Mouse (Mus musculus) G1E (cell line): ENCODE data around the gene B4galt7. TPM values are rescaled to one million over a fixed set of nuclear protein-coding genes. Genes with fewer than 3 reads are reported as not detected.
"Not testable (repeated sequence)": the region's sequence is repeated elsewhere in the genome, so short reads cannot be mapped to it uniquely, and the experiment has no call there.

Source experiments
- ATAC-seq: 2 replicates; pipeline ENCODE4 v1.8.0; 2016; ENCODE audit warnings: mild to moderate bottlenecking; ENCODE audit not compliant: insufficient number of reproducible peaks, poor library complexity, low FRiP score, severe bottlenecking; ENCODE audit errors: extremely low read depth
- DNase-seq: peaks from one replicate; pipeline ENCODE4 v3.0.0; 2012; ENCODE audit warnings: low spot score
- H3K27me3 ChIP-seq: 2 replicates; pipeline ENCODE4 v1.6.1; 2012; ENCODE audit warnings: mild to moderate bottlenecking, low read length, inconsistent platforms; ENCODE audit not compliant: insufficient read depth
- H3K36me3 ChIP-seq: replicated peaks from 2 replicates; pipeline ENCODE3; 2012; ENCODE audit warnings: mild to moderate bottlenecking, inconsistent platforms
- H3K4me1 ChIP-seq: 2 replicates; pipeline ENCODE4 v1.6.1; 2012; ENCODE audit warnings: low read depth, low read length, inconsistent platforms, mixed read lengths; ENCODE audit not compliant: insufficient read depth
- H3K4me3 ChIP-seq: 2 replicates; pipeline ENCODE4 v1.5.1; 2012; ENCODE audit warnings: low read depth, mild to moderate bottlenecking, inconsistent platforms, low read length, moderate library complexity, mixed read lengths
- H3K9me3 ChIP-seq: replicated peaks from 2 replicates; pipeline ENCODE4 v1.6.1; 2012; ENCODE audit warnings: inconsistent platforms
- CTCF ChIP-seq: IDR thresholded peaks from 2 replicates; pipeline ENCODE4 v1.5.1; 2012; ENCODE audit warnings: low read depth, low read length, inconsistent platforms, mixed read lengths
- GATA1 ChIP-seq: IDR thresholded peaks from 2 replicates; pipeline ENCODE4 v1.6.1; 2012; ENCODE audit warnings: borderline replicate concordance, low read length, inconsistent platforms, mixed read lengths
- GATA2 ChIP-seq: IDR thresholded peaks from 2 replicates; pipeline ENCODE4 v1.6.1; 2012; ENCODE audit warnings: low read depth, low read length, inconsistent platforms, borderline replicate concordance
- POLR2AphosphoS5 ChIP-seq: IDR thresholded peaks from 2 replicates; pipeline ENCODE4 v1.6.1; 2012; ENCODE audit warnings: low read depth, low read length, inconsistent platforms; ENCODE audit not compliant: insufficient replicate concordance
- TAL1 ChIP-seq: conservative IDR thresholded peaks from 2 replicates; pipeline ENCODE4 v1.6.1; 2012; ENCODE audit warnings: low read depth, low read length, inconsistent platforms, mixed read lengths
- polyA plus RNA-seq: library from polyadenylated mRNA; stranded (reverse); fragments of >175 nt; gene quantifications from 2 replicates; pipeline ENCODE4 v1.2.3, GENCODE M21; 2012
- total RNA-seq, 2 experiments: library from RNA; stranded (forward) in 1 of 2; stranded (reverse) in 1 of 2; fragments of 200-1000 nt in 1 of 2; fragments of >200 nt in 1 of 2; fragmentation: Nextera tagmentation in 1 of 2; gene quantifications; 2 replicates each; pipeline ENCODE4 v1.2.3; 2014 to 2017

Gene B4galt7
- total and polyA plus RNA-seq, 3 experiments: 7.4 to 17.6 (median 15.4) TPM

DNA sequence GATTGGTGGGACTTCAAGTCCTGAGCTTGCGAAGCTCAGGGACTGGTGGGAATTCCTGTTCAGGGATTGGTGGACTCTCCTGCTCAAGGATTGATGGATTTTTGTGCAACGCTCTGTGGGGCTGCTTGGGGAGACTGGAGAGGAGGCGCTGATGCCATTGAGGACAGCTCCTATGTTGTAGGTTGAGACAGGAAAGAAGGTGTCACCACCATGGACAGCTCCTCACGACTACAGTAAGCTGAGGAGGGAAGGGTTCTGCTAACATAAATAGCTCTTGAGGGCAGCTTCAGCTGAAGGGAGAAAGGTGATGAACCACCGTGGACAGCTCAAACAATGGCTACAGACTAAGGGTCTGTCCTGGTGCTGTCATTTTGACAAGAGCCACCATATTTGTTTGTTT is 23.8 kb upstream of the B4galt7 start:
- TF ChIP-seq POLR2AphosphoS5: no peak
- no peak for TF ChIP-seq GATA1
- no peak for TF ChIP-seq TAL1
- no peak for TF ChIP-seq GATA2
- no peak for TF ChIP-seq CTCF
- DNase-seq (no peak), ATAC-seq (no peak)

DNA sequence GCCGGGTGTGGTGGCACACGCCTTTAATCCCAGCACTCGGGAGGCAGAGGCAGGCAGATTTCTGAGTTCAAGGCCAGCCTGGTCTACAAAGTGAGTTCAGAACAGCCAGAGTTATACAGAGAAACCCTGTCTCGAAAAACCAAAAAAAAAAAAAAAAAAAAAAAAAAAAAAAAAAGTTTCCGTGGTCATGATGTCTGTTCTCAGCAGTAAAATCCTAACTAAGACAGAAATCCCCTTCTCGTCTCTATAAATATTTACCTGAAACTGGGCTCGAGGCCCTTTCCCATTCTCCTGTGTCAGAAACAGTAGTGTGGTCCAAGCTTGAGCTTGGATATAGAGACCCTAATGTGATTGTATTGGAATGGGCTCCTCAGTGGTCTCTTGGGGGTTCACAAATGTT is 22.8 kb upstream of the B4galt7 start:
- H3K27me3 ChIP-seq, H3K4me3 ChIP-seq: not testable (repeated sequence)

More for the DNA sequence above, 23.8 kb upstream of the B4galt7 start:
- Histone ChIP-seq H3K4me3 (no peak overlapping the region), H3K9me3 (peaks cover 6% of the 10 kb centered on the region), H3K4me1 (peaks cover 7% of the 10 kb centered on the region), H3K27me3 (no peaks in the 10 kb centered on the region), H3K36me3 (no peaks in the 10 kb centered on the region)

DNA sequence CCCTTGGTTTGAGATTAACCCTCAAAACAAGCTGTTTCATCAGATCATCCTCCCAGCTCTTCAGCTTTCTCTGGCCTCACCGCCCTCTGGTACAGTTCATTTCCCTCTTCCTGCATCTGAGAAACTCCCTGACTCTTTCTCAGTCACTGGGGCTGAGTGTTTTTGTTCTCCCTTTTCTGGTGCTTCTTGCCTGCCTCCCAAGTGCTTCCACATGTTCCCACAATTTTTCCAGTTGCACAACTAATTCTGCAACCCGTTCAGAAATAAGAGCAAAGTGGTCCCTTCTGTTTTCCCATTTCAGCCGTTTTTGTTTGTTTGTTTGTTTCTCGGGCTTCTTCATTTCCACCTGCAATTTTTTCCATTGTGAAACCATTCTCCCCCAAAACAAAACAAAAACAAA is 21.6 kb upstream of the B4galt7 start:
- Histone ChIP-seq H3K27me3 (peaks cover 4% of the 10 kb centered on the region), H3K4me3 (no peak overlapping the region), H3K36me3 (no peaks in the 10 kb centered on the region), H3K9me3 (peaks cover 6% of the 10 kb centered on the region), H3K4me1 (peaks cover 5% of the 10 kb centered on the region; the same call in 1 of the 2 replicates)
- no peak for TF ChIP-seq GATA1
- no peak for TF ChIP-seq GATA2
- no peak for TF ChIP-seq POLR2AphosphoS5
- TF ChIP-seq TAL1: no peak
- TF ChIP-seq CTCF: no peak
- no peak for DNase-seq
- ATAC-seq: no peak

More for the DNA sequence above, 22.8 kb upstream of the B4galt7 start:
- DNase-seq, ATAC-seq, H3K4me1 ChIP-seq, H3K9me3 ChIP-seq, H3K36me3 ChIP-seq: not testable (repeated sequence)

DNA sequence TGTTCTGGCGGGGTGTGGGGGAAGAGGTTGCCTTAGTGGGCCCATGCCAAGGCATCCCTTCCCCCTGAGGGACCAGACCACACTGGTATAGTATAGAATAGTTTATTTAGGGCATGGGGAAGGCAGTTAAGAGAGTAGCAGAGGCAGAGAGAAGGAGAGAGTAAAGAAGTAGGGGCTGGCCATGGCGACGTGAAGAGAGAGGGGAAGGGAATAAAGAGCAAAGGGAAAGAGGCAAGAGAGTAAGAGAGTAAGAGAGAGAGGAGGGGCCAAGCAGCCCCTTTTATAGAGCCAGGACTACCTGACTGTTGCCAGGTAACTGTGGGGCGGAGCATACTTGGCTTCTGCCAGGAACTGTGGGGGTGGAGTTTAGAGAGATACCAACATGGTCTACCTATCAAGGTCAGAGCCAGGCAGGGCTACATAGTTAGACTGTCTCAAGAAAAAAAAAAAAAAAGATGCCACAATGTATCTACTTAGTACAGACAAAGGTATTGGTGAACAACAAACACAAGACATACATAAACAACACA is 7.7 kb upstream of the B4galt7 start:
- H3K36me3 ChIP-seq: peaks cover 29% of the 10 kb centered on the region
- H3K4me1 ChIP-seq: peaks cover 27% of the 10 kb centered on the region
- no peak overlapping the region for H3K4me3 ChIP-seq
- H3K27me3 ChIP-seq: peaks cover 4% of the 10 kb centered on the region
- TF ChIP-seq POLR2AphosphoS5 (no peak), CTCF (no peak), TAL1 (no peak), GATA2 (no peak), GATA1 (no peak)
- H3K9me3 ChIP-seq: peaks cover 6% of the 10 kb centered on the region
- no peak for ATAC-seq
- DNase-seq: no peak

DNA sequence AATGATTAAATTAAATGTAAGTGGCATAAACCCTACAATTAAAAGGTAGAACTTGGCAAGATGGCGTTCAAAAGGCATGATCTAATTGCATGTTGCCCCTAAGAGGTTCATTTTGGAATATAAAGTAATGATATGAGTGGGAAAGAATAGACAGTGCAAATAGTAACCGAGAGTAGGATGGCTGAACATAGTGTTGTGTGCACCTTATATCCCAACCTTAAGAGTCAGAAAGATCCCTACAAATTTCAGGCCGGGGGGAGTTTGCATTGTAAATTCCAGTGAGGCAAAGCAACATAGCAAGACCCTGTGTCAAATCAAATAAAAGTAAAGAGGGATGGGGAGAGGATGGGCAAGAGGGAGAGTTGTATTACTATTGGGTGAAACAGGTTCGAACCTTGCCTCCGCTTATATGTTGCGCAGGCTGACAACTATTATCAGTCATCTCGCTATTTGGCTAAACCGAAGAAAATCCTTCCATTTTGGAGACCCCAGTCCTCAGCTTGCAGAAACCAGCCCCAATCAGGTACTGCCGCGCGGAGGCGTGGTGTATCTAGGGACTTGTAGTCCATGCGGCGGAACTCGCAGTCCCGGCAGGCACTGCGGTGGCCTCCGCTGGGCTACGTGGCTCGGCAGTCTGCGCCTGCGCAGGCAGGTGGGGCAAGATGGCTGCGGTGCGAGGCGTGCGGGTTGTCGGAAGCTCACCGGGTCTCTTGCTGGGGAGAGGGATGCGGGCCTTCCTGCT is 7.0 kb upstream of the B4galt7 start:
- Histone ChIP-seq H3K27me3 (peaks cover 4% of the 10 kb centered on the region), H3K9me3 (peaks cover 6% of the 10 kb centered on the region), H3K4me3 (peak overlapping the region; percentile 93), H3K4me1 (peaks cover 30% of the 10 kb centered on the region), H3K36me3 (peaks cover 34% of the 10 kb centered on the region)
- TF ChIP-seq CTCF: no peak
- no peak for TF ChIP-seq POLR2AphosphoS5
- no peak for TF ChIP-seq GATA2
- TF ChIP-seq GATA1: no peak
- TF ChIP-seq TAL1: no peak
- DNase-seq: peak; percentile 93
- ATAC-seq: peak; percentile 96

DNA sequence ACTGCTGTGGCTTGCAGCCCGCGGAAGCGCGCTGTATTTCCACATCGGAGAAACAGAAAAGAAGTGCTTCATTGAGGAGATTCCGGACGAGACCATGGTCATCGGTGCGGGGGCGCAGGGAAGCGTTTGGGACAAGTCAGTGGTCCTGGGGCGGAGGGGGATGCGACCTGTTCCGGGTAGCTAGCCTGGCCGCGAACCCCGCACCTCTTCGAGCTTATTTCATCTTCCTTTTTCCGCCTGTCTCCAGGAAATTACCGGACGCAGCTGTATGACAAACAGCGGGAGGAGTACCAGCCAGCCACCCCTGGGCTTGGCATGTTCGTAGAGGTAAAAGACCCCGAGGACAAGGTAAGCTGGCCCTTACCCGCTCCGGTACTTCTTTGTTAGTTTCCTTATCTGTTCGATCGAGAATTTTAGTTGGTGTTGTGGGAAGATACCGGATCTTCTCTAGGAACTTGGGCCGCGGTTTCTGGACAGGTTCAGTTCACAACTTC is 6.4 kb upstream of the B4galt7 start:
- TF ChIP-seq TAL1: no peak
- no peak for TF ChIP-seq CTCF
- TF ChIP-seq POLR2AphosphoS5: no peak
- TF ChIP-seq GATA1: no peak
- TF ChIP-seq GATA2: no peak
- peaks cover 6% of the 10 kb centered on the region for H3K9me3 ChIP-seq
- 0 out of 2 replicates have a peak, but pooled peaks have one; percentile 10 for ATAC-seq
- H3K36me3 ChIP-seq: peaks cover 40% of the 10 kb centered on the region
- peak; percentile 34 for DNase-seq
- H3K27me3 ChIP-seq: peaks cover 4% of the 10 kb centered on the region
- peaks cover 30% of the 10 kb centered on the region for H3K4me1 ChIP-seq
- H3K4me3 ChIP-seq: peak overlapping the region; percentile 93
